Mouse (Mus musculus) T-cell, adult 66 days (primary cell): ENCODE measurements around the gene Mlf2. TPM values are rescaled to one million over a fixed set of nuclear protein-coding genes. Genes with fewer than 3 reads are reported as not detected.

Experiments
- total RNA-seq, 2 experiments: library from RNA; stranded (reverse); gene quantifications; 3 replicates in 1 of 2; 4 replicates in 1 of 2; pipeline ENCODE4 v1.2.4; 2023

Gene Mlf2
- total RNA-seq, result 100 to 1,000 TPM in 1 of 2 experiments, 10 to 100 TPM in 1; 90.3 to 110 TPM

GRCm38 (mm10) chr6:124930754-124931524, at the start of gene Mlf2:
TSS of gene Mlf2 (plus strand) at chr6:124931386.

GRCm38 (mm10) chr6:124887986-124888385, 43.2 kb upstream of the Mlf2 start, which contains the start of gene Cd4:
TSS of gene Cd4 (minus strand) at chr6:124888221.

GRCm38 (mm10) chr6:124911533-124912218, 19.5 kb upstream of the Mlf2 start, which contains the start of gene Lag3:
TSS of gene Lag3 (minus strand) at chr6:124911705.

GRCm38 (mm10) chr6:124919695-124920317, 11.4 kb upstream of the Mlf2 start, which contains the start of gene Ptms:
TSS of gene Ptms (minus strand) at chr6:124920103.

GRCm38 (mm10) chr6:124965088-124965719, 34.0 kb downstream of the Mlf2 start, which contains the start of gene Cops7a:
TSS of gene Cops7a (minus strand) at chr6:124965538.

Other genes starting within 250 kb of the Mlf2 start
- gene Emg1, start 219.2 kb upstream of the Mlf2 start, total RNA-seq, result 100 to 1,000 TPM; 187 to 191 TPM
- gene Phb2, start 219.1 kb upstream of the Mlf2 start, total RNA-seq, result 100 to 1,000 TPM; 161 to 164 TPM
- gene Ptpn6, start 192.7 kb upstream of the Mlf2 start, total RNA-seq, result 100 to 1,000 TPM; 173 to 199 TPM
- 100 to 1,000 TPM; 302 to 314 TPM for gene Grcc10, start 190.0 kb upstream of the Mlf2 start, total RNA-seq
- 1 to 10 TPM in 1 of 2 experiments, not detected in 1; 6.9 TPM for gene Gm45234, start 175.4 kb upstream of the Mlf2 start, total RNA-seq
- 100 to 1,000 TPM; 134 to 156 TPM for gene Atn1, start 174.9 kb upstream of the Mlf2 start, total RNA-seq
- 1 to 10 TPM; 3.3 to 3.8 TPM for gene Eno2, start 161.7 kb upstream of the Mlf2 start, total RNA-seq
- 10 to 100 TPM in 1 of 2 experiments, 1 to 10 TPM in 1; 6.7 to 10.5 TPM for gene Lrrc23, start 151.7 kb upstream of the Mlf2 start, total RNA-seq
- 1 to 10 TPM; 1.1 to 3.6 TPM for gene Spsb2, start 122.7 kb upstream of the Mlf2 start, total RNA-seq
- gene Tpi1, start 117.1 kb upstream of the Mlf2 start, total RNA-seq, result 10 to 100 TPM; 37.5 to 43.1 TPM
- 10 to 100 TPM; 66.7 to 74.2 TPM for gene Usp5, start 101.9 kb upstream of the Mlf2 start, total RNA-seq
- gene Cdca3, start 101.8 kb upstream of the Mlf2 start, total RNA-seq, result 1 to 10 TPM; 3.1 to 7.1 TPM
- not detected for gene Gnb3, start 91.1 kb upstream of the Mlf2 start, total RNA-seq
- under 1 TPM; 0.21 to 0.64 TPM for gene P3h3, start 73.6 kb upstream of the Mlf2 start, total RNA-seq
- 1 to 10 TPM; 1.7 to 2.3 TPM for gene Gpr162, start 67.4 kb upstream of the Mlf2 start, total RNA-seq
- 100 to 1,000 TPM; 241 to 278 TPM for gene Cd4, start 43.2 kb upstream of the Mlf2 start, total RNA-seq
- 10 to 100 TPM in 1 of 2 experiments, 1 to 10 TPM in 1; 8.8 to 10.2 TPM for gene Lag3, start 19.7 kb upstream of the Mlf2 start, total RNA-seq
- 10 to 100 TPM; 43.8 to 56.4 TPM for gene Ptms, start 11.3 kb upstream of the Mlf2 start, total RNA-seq
- gene Cops7a, start 34.2 kb downstream of the Mlf2 start, total RNA-seq, result 10 to 100 TPM; 37.3 to 49.3 TPM
- gene Pianp, start 65.3 kb downstream of the Mlf2 start, total RNA-seq, result under 1 TPM; 0.90 to 0.98 TPM
- 10 to 100 TPM; 78.2 to 92.7 TPM for gene Zfp384, start 77.8 kb downstream of the Mlf2 start, total RNA-seq
- gene Ing4, start 108.4 kb downstream of the Mlf2 start, total RNA-seq, result 10 to 100 TPM; 76.9 to 88.3 TPM
- gene Acrbp, start 118.3 kb downstream of the Mlf2 start, total RNA-seq, result 10 to 100 TPM; 15.8 to 19.3 TPM
- 10 to 100 TPM; 24.2 to 32.6 TPM for gene Lpar5, start 136.5 kb downstream of the Mlf2 start, total RNA-seq
- 100 to 1,000 TPM; 305 to 319 TPM for gene Chd4, start 164.6 kb downstream of the Mlf2 start, total RNA-seq
- gene Nop2, start 200.5 kb downstream of the Mlf2 start, total RNA-seq, result 10 to 100 TPM; 40.2 to 48.8 TPM
- gene Iffo1, start 213.9 kb downstream of the Mlf2 start, total RNA-seq, result 10 to 100 TPM; 32.4 to 38.0 TPM
- 100 to 1,000 TPM; 489 to 500 TPM for gene Gapdh, start 235.1 kb downstream of the Mlf2 start, total RNA-seq